Mouse (Mus musculus) hindbrain, embryonic 11.5 days (tissue): Measurements from ENCODE around the gene Erbb3. TPM values are rescaled to one million over a fixed set of nuclear protein-coding genes. Genes with fewer than 3 reads are reported as not detected.
A peak's percentile ranks its signal among the peaks of the same experiment; 100 is the strongest.

Experiments
- ATAC-seq: fragments of 200-750 bp; cut with Nextera tagmentation; 2 replicates; pipeline ENCODE4 v1.8.0; 2017; ENCODE audit warnings: mild to moderate bottlenecking, moderate TSS enrichment, moderate library complexity; ENCODE audit not compliant: low FRiP score
- DNase-seq: peaks from one replicate; pipeline ENCODE4 v3.0.0-alpha.2; 2015; ENCODE audit warnings: low spot score
- H3K27ac ChIP-seq: fragments of 300-500 bp; sonication (generic); 2 replicates; pipeline ENCODE4 v1.5.1; 2014; ENCODE audit warnings: mild to moderate bottlenecking, low read depth, low read length
- H3K27me3 ChIP-seq: fragments of 300-500 bp; sonication (generic); 2 replicates; pipeline ENCODE4 v1.6.1; 2014; ENCODE audit warnings: mild to moderate bottlenecking, low read length, moderate library complexity, mixed read lengths; ENCODE audit not compliant: control insufficient read depth, insufficient read depth
- H3K36me3 ChIP-seq: fragments of 300-500 bp; sonication (generic); 2 replicates; pipeline ENCODE4 v1.6.1; 2014; ENCODE audit warnings: mild to moderate bottlenecking, low read length, moderate library complexity, mixed read lengths; ENCODE audit not compliant: control insufficient read depth, insufficient read depth
- H3K4me1 ChIP-seq: fragments of 300-500 bp; sonication (generic); replicated peaks from 2 replicates; pipeline ENCODE4 v1.6.1; 2014; ENCODE audit warnings: low read length, mixed read lengths; ENCODE audit not compliant: control insufficient read depth, insufficient read depth
- H3K4me2 ChIP-seq: fragments of 300-500 bp; sonication (generic); replicated peaks from 2 replicates; pipeline ENCODE4 v1.6.1; 2014; ENCODE audit warnings: mild to moderate bottlenecking, low read depth, low read length
- H3K4me3 ChIP-seq: fragments of 300-500 bp; sonication (generic); 2 replicates; pipeline ENCODE4 v1.5.1; 2014; ENCODE audit warnings: low read depth, low read length
- H3K9ac ChIP-seq: fragments of 300-500 bp; sonication (generic); 2 replicates; pipeline ENCODE4 v1.6.1; 2014; ENCODE audit warnings: low read depth, low read length
- H3K9me3 ChIP-seq: fragments of 300-500 bp; sonication (generic); 2 replicates; pipeline ENCODE4 v1.6.1; 2016; ENCODE audit warnings: low read length; ENCODE audit not compliant: control insufficient read depth
- WGBS: fragments of 180-500 bp; shearing (Covaris S2); extraction: QIAGEN DNeasy Blood & Tissue Kit; methylation state at CpG from one replicate; pipeline ENCODE4 v1.1.7; 2014; 5-methylcytosine and 5-hydroxymethylcytosine counted together
- polyA plus RNA-seq: library from polyadenylated mRNA; unstranded; fragments of >200 nt; fragmentation: Nextera tagmentation; extraction: Ambion mirVana; gene quantifications from 2 replicates; pipeline ENCODE4 v1.2.1, GENCODE M21; 2014

Gene Erbb3
- polyA plus RNA-seq, 1 experiment from 2014 or later: 4.6 TPM

- no peaks in the 10 kb centered on the region for H3K27me3 ChIP-seq
- no peaks in the 10 kb centered on the region for H3K9me3 ChIP-seq
- ATAC-seq: no peak
- WGBS: 73% methylated on average over 2 of the region's 2 CpGs
- H3K4me3 ChIP-seq: no peak overlapping the region
- no peak overlapping the region for H3K4me2 ChIP-seq
- no peak overlapping the region for H3K9ac ChIP-seq
- DNase-seq: no peak
- no peaks in the 10 kb centered on the region for H3K4me1 ChIP-seq
- H3K36me3 ChIP-seq: no peaks in the 10 kb centered on the region
- H3K27ac ChIP-seq: no peak overlapping the region
Measured at GRCm38 (mm10) chr10:128598476-128598875, 9.0 kb upstream of the Erbb3 start.

- WGBS: 83% methylated on average over 5 of the region's 5 CpGs
- Histone ChIP-seq H3K4me1 (0 out of 2 replicates have a peak, but pooled peaks cover 4% of the 10 kb centered on the region), H3K4me2 (no peak overlapping the region), H3K9ac (no peak overlapping the region), H3K9me3 (no peaks in the 10 kb centered on the region), H3K27ac (no peak overlapping the region), H3K36me3 (no peaks in the 10 kb centered on the region), H3K4me3 (no peak overlapping the region), H3K27me3 (peaks cover 23% of the 10 kb centered on the region)
- ATAC-seq (no peak), DNase-seq (no peak)
Measured at GRCm38 (mm10) chr10:128592797-128593196, 3.3 kb upstream of the Erbb3 start.

- no peaks in the 10 kb centered on the region for H3K36me3 ChIP-seq
- H3K9ac ChIP-seq: no peak overlapping the region
- H3K4me1 ChIP-seq: 0 out of 2 replicates have a peak, but pooled peaks cover 4% of the 10 kb centered on the region
- no peak overlapping the region for H3K4me3 ChIP-seq
- H3K4me2 ChIP-seq: no peak overlapping the region
- ATAC-seq (no peak), DNase-seq (no peak)
- H3K9me3 ChIP-seq: no peaks in the 10 kb centered on the region
- WGBS: 88% methylated on average over 6 of the region's 6 CpGs
- H3K27ac ChIP-seq: no peak overlapping the region
- H3K27me3 ChIP-seq: peaks cover 33% of the 10 kb centered on the region
Measured at GRCm38 (mm10) chr10:128591436-128591835, 2.0 kb upstream of the Erbb3 start.

- peak; percentile 89 for DNase-seq
Measured at GRCm38 (mm10) chr10:128590193-128590690, 790 bp upstream of the Erbb3 start.

GRCm38 (mm10) chr10:128588775-128589463 lies 533 bp downstream of the Erbb3 start:
- Histone ChIP-seq H3K36me3 (no peaks in the 10 kb centered on the region), H3K9ac (0 out of 2 replicates have a peak overlapping the region, but pooled peaks have one; percentile 23), H3K4me1 (0 out of 2 replicates have a peak, but pooled peaks cover 4% of the 10 kb centered on the region), H3K27ac (peak overlapping the region; percentile 30; the same call in 1 of the 2 replicates), H3K4me3 (peak overlapping the region; percentile 66), H3K9me3 (no peaks in the 10 kb centered on the region), H3K27me3 (peaks cover 35% of the 10 kb centered on the region), H3K4me2 (peak overlapping the region; percentile 94)
- ATAC-seq (peak; percentile 8; the same call in 1 of the 2 replicates), DNase-seq (peak; percentile 34)
- 2% methylated on average over 23 of the region's 23 CpGs for WGBS

More at GRCm38 (mm10) chr10:128590193-128590690, 790 bp upstream of the Erbb3 start:
- H3K9me3 ChIP-seq: no peaks in the 10 kb centered on the region
- H3K36me3 ChIP-seq: no peaks in the 10 kb centered on the region
- H3K27me3 ChIP-seq: peaks cover 33% of the 10 kb centered on the region
- H3K4me3 ChIP-seq: peak overlapping the region; percentile 66
- peak overlapping the region; percentile 94 for H3K4me2 ChIP-seq
- ATAC-seq: peak; percentile 64
- H3K4me1 ChIP-seq: 0 out of 2 replicates have a peak, but pooled peaks cover 4% of the 10 kb centered on the region
- H3K9ac ChIP-seq: peak overlapping the region; percentile 50
- under 1% methylated on average over 43 of the region's 43 CpGs for WGBS
- peak overlapping the region; percentile 47; the same call in 1 of the 2 replicates for H3K27ac ChIP-seq

GRCm38 (mm10) chr10:128588136-128588535 lies 1.3 kb downstream of the Erbb3 start:
- Histone ChIP-seq H3K4me3 (no peak overlapping the region), H3K9ac (no peak overlapping the region), H3K27ac (no peak overlapping the region), H3K36me3 (no peaks in the 10 kb centered on the region), H3K27me3 (peaks cover 35% of the 10 kb centered on the region), H3K4me1 (0 out of 2 replicates have a peak, but pooled peaks cover 4% of the 10 kb centered on the region), H3K4me2 (no peak overlapping the region; the same call in 1 of the 2 replicates), H3K9me3 (no peaks in the 10 kb centered on the region)
- DNase-seq (no peak), ATAC-seq (no peak)
- WGBS: 46% methylated on average over 1 of the region's 1 CpGs

GRCm38 (mm10) chr10:128587697-128588096 lies 1.8 kb downstream of the Erbb3 start:
- Histone ChIP-seq H3K27ac (no peak overlapping the region), H3K27me3 (peaks cover 35% of the 10 kb centered on the region), H3K9me3 (no peaks in the 10 kb centered on the region), H3K4me2 (no peak overlapping the region), H3K4me3 (no peak overlapping the region), H3K4me1 (0 out of 2 replicates have a peak, but pooled peaks cover 4% of the 10 kb centered on the region), H3K36me3 (no peaks in the 10 kb centered on the region), H3K9ac (no peak overlapping the region)
- ATAC-seq (no peak), DNase-seq (no peak)
- WGBS: 64% methylated on average over 8 of the region's 8 CpGs

- no peak overlapping the region for H3K9ac ChIP-seq
- 54% methylated on average over 4 of the region's 4 CpGs for WGBS
- H3K27me3 ChIP-seq: peaks cover 35% of the 10 kb centered on the region
- 0 out of 2 replicates have a peak overlapping the region, but pooled peaks have one; percentile 7 for H3K4me2 ChIP-seq
- H3K27ac ChIP-seq: 0 out of 2 replicates have a peak overlapping the region, but pooled peaks have one; percentile 24
- DNase-seq (no peak), ATAC-seq (no peak)
- no peak overlapping the region for H3K4me3 ChIP-seq
- H3K36me3 ChIP-seq: no peaks in the 10 kb centered on the region
- no peaks in the 10 kb centered on the region for H3K9me3 ChIP-seq
- H3K4me1 ChIP-seq: 0 out of 2 replicates have a peak, but pooled peaks cover 4% of the 10 kb centered on the region
Measured at GRCm38 (mm10) chr10:128587120-128587519, 2.3 kb downstream of the Erbb3 start.
